Mouse (Mus musculus) embryonic fibroblast, embryonic 13.5 days (primary cell): ENCODE data around the gene Ccdc134. TPM values are rescaled to one million over a fixed set of nuclear protein-coding genes. Genes with fewer than 3 reads are reported as not detected.

Source experiments
- H3K27ac ChIP-seq: 2 replicates; pipeline ENCODE4 v1.5.1; 2012; ENCODE audit warnings: low read length, control low read depth, inconsistent platforms; ENCODE audit not compliant: insufficient read depth
- H3K4me1 ChIP-seq: 2 replicates; pipeline ENCODE4 v1.6.1; 2011; ENCODE audit warnings: low read length; ENCODE audit not compliant: control insufficient read depth, insufficient read depth
- H3K4me3 ChIP-seq: 2 replicates; pipeline ENCODE4 v1.5.1; 2011; ENCODE audit warnings: mild to moderate bottlenecking, control low read depth, low read length; ENCODE audit not compliant: insufficient read depth
- CTCF ChIP-seq: IDR thresholded peaks from 2 replicates; pipeline ENCODE4 v1.5.1; 2011; ENCODE audit warnings: mild to moderate bottlenecking, control low read depth, low read length, moderate library complexity, borderline replicate concordance; ENCODE audit not compliant: insufficient read depth
- POLR2A ChIP-seq: IDR thresholded peaks from 2 replicates; pipeline ENCODE4 v1.6.1; 2011; ENCODE audit warnings: low read depth, mild to moderate bottlenecking, control low read depth, low read length, moderate library complexity
- polyA plus RNA-seq: library from polyadenylated mRNA; stranded (reverse); fragments of >200 nt; gene quantifications from 2 replicates; pipeline ENCODE4 v1.2.4, GENCODE M21; 2011; ENCODE audit warnings: low read depth; ENCODE audit not compliant: missing spikeins, insufficient read length

Ccdc134 gene
- polyA plus RNA-seq, 1 experiment = 15.0 TPM

DNA sequence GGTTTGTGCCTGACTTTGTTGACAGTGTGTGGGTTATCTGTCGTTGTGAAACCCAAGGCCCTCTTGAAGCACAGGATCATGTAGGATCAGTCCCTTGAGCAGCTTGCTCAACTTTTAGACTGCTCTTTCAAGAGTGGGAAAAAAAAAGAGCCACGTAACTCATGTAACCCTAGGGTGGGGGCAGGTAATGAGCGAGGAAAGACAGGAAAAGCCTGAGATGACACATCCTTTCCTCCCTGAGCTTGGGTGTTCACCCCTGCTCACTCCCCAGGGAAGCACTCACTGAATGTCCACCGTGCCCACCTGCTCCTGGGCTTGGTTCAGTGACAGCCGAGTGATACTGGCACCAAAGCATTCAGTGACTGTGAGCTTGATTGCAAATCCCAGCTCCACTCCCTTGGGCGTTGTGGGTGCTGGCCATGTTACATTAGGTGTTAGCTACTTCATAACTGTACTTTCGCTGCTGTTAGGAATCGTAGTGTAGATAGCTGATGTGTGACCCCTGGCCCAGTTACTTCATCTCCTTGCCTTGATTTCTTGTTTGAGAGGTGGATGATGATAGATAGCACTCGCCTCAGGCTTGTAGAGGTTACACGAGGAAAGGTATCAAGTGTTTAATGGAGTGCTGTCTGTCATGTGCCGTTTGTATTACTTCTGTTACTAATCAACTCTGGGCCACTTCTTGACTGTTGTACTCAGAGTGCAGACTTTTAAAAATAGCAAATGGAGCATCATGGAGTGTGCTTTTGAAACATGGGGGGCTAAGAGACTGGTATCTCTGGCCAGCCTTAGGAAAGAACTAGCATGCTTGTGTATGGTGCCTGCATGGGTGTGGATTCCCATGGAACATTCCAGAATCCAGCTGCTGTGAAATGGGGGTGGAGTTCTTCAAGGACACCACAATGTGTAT, 33.3 kb downstream of the Ccdc134 start:
- no peak overlapping the region for H3K27ac ChIP-seq
- H3K4me1 ChIP-seq = peaks cover 35% of the 10 kb centered on the region
- H3K4me3 ChIP-seq = no peak overlapping the region
- no peak for TF ChIP-seq CTCF
- no peak for TF ChIP-seq POLR2A

DNA sequence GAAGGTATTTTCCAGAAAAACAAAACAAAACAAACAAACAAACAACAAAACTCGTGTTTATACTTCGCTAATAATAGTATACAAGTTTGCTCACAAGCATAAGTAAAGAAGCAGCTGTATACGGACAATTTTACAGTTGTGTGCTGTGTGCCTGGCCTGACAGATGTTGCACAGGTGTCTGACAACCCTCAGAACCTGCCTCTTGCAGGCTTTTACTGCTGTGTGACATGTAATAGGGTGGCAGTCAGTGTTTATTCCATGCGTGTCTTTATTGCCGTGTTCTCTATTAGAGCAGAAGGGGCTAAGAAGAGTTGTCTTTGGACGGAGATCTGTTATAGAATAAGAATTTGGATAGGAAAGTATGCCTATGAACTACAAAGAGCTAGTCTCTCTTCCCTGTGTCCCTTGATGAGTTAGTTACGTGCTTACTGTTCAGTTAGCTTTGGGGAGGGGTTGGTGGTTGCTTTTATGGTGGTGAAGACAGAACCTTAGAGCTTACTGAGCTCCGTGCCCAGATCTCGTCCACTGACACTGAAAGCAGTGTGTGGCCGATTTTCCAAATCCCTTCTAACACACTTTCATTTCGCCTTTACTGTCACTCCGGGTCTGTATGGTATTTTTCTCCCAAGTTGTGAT, 34.4 kb downstream of the Ccdc134 start:
- peaks cover 35% of the 10 kb centered on the region for H3K4me1 ChIP-seq
- H3K27ac ChIP-seq = no peak overlapping the region
- no peak overlapping the region for H3K4me3 ChIP-seq
- TF ChIP-seq CTCF (no peak), POLR2A (no peak)

GRCm38 (mm10) chr15:82163356-82164060, 35.8 kb downstream of the Ccdc134 start:
- Histone ChIP-seq H3K4me3 (no peak overlapping the region), H3K27ac (no peak overlapping the region), H3K4me1 (peaks cover 30% of the 10 kb centered on the region)
- TF ChIP-seq CTCF (no peak), POLR2A (no peak)

DNA sequence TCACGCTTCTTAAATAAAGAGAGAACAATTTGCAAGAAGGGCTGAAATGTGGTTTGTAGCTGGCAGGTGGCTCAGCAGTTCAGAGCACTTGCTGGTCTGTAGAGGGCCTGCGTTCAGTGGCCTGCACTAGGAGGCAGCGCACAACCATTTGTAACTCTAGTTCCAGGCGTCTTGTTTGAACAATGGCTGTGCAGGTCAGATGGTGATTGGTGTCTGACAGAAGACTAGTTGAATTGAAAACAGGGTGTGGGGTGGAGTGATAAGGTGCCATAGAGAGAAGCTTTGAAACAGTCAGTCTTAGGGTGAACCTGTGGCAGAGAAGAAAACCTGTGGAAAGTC, 36.3 kb downstream of the Ccdc134 start:
- Histone ChIP-seq H3K4me1 (peaks cover 28% of the 10 kb centered on the region), H3K27ac (no peak overlapping the region), H3K4me3 (no peak overlapping the region)
- no peak for TF ChIP-seq CTCF

DNA sequence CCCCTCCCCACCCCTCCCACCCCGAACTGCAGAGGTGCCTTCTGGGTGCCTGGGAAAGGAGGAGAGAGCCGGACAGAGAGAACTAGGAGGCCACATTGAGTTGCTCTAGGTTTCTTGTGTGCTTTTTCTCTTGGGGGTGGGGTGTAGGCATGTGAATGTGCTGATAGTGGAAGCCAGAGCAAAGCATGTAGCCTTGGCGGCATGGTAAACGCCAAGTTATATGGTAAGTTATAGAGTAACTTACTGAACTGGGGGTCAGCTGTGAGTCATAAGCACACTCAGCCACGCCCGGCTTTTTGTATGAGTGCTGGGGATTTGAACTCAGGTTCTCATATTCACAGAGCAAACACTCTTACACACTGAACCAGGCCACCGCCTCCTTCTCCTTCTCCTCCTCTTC, 36.8 kb downstream of the Ccdc134 start:
- Histone ChIP-seq H3K27ac (no peak overlapping the region), H3K4me3 (no peak overlapping the region), H3K4me1 (peaks cover 25% of the 10 kb centered on the region)
- TF ChIP-seq CTCF (no peak), POLR2A (no peak)

DNA sequence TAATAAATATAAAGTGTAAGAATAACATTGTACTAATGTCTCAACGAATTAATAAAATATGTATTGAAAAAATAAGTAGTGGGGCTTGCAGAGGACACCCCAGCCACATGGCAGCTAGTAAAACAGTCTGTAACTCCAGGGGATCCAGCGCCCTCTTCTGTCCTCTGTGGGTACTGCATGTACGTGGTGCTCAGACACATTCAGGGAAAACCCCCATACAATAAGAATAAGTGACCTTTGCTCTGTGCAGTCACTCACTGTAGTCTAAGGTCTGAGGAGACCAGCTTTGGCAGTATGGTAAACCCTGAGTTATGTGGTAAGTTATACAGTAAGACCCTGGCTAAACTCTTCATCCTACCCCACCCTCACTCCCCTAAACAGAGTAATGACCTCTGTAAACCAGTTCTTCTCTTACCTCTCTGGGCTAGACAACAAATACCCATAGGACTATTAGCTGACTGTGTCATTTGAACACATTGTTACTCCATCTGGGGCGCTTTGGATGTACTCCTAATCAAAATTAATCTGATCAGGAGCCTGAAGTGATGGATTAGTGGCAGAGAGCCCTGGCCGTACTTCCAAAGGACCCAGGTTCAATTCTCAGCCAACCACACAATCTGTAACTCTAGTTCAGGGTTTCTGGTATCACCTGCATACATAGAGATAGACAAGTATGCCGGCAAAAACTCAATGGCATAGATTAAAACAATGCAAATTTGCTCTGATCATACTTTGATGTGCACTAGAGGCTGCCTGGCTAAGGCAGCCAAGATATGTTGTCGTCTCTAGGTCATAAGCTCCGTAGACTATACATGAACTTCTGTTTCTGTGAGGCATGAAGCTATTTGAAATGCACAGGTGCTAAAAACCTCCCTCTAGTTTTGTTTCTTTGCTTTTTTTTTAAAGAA, 37.9 kb downstream of the Ccdc134 start:
- Histone ChIP-seq H3K27ac (no peak overlapping the region), H3K4me3 (no peak overlapping the region), H3K4me1 (peaks cover 19% of the 10 kb centered on the region)
- TF ChIP-seq CTCF = peak; percentile 62; the same call in 1 of the 2 replicates
- TF ChIP-seq POLR2A = no peak

DNA sequence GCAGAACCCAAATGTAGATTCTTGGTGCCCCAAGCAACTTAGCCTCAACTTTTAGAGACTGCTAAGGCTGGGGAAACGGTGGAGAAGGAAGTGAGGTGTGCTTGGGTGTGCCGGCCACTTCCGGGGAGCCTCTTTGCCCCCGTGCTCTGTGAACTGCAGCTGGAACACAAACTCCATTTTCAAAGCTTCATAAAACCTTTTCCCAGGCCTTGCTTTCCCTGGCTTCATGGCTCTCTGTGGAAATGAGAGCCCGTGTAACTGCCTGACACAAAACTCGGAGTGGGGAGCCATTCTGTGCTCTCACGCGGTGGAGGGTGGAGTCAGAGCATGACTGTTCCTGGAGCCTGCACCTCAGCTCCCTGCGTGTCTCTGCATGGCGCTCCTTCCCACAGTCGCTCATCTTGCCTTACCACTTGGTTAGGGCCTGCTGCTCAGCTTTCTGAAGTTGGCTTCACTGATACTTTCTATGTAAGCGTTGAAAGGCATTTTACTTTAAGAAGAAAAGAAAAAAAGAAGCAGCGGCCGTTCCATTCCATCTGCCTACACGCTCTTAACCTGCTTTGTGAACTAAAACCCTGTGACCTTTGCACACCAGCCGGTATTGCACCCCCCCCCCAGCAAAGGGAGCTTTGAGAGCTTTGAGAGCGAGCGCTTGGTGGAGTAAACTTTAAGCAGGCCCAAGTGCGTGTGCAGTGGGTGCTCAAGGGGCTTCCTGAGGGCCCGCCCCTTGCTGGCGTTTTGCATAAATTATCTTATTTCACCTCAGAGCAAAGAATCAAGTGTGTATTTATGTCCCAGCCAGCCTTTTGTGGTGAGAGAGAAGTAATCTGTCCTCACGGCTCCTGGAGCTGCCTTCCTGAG, 38.7 kb downstream of the Ccdc134 start:
- Histone ChIP-seq H3K27ac (no peak overlapping the region), H3K4me3 (no peak overlapping the region), H3K4me1 (peaks cover 10% of the 10 kb centered on the region)
- no peak for TF ChIP-seq POLR2A
- no peak for TF ChIP-seq CTCF
